Mouse (Mus musculus) right cerebral cortex, postnatal 36 days (tissue): Measurements from ENCODE around the gene Dnajc7.
"Not testable (repeated sequence)": the region's sequence is repeated elsewhere in the genome, so short reads cannot be mapped to it uniquely, and the experiment has no call there.

Experiments used
- DNase-seq, 2 experiments: peaks; one replicate each; pipeline ENCODE4 v3.0.0; 2022; ENCODE audit warnings: low spot score in 2 of 2, mixed read lengths in 1 of 2

Dnajc7 gene

GRCm38 (mm10) chr11:100619982-100620381 lies at the start of gene Dnajc7:
Gene Dnajc7, minus strand, starts transcription at chr11:100620168.
- peak in 1 of 2 experiments; percentile 58 for DNase-seq

DNA sequence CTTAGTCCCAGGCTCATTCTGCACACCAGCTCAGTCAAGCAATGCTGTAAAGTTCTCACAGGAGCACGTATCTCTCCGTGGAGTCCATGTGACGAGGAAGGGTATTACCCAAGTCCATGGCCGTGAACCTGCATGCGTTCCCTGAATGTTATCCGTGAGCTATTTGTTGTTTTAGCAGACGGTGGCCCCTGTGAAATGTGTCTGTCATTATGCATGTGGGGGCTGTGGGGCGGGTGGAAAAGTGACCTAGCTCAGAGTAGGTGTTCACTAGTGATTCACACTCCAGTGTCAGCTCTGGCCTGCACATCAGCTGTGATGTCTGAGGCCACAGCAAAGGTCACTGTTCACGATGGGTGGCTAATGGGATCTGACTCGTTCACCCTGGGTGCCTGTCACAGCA lies 39.8 kb upstream of the Dnajc7 start:
- no peak for DNase-seq

DNA sequence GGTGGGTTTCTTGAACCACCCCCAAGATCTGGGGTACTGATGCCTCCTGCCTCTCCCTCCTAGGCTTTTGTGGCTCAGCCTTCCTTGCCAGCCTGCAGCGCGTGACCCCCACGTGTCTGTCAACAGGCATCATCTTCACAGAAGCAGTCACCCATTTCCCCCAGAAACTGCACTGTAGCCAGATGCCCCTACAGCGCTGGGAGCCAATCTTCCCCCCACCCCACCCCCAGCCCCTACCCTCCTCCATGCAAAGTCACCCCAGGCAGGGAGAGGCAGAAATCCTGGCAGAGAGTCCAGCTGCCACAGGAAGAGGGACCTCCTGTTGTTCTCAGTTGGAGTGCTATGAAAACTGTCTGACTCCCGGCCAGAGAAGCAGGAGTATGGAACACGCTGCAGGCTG lies 36.5 kb upstream of the Dnajc7 start:
- DNase-seq: no peak

- DNase-seq: not testable (repeated sequence)
These were observed 35.6 kb upstream of the Dnajc7 start for GRCm38 (mm10) chr11:100655589-100655988.

DNA sequence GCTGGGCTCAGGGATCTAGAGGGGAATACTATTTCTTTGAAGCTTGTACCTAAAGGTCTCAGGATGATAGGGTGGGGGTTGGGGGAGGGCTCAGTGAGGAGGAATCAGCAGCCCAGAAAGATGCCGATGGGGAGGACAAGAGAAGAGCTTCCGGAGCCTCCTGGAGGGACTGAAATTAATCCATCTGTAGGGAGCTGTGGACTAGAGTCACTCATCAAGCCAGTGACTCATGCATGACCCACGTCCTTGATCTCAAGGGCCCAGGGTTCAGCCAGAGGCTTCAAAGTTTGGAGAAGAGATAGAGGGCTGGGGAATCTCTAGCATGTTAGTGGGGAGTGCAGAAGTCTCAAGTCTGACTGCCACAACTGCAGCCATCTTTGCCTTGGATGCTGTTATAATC lies 31.8 kb upstream of the Dnajc7 start:
- no peak for DNase-seq

DNA sequence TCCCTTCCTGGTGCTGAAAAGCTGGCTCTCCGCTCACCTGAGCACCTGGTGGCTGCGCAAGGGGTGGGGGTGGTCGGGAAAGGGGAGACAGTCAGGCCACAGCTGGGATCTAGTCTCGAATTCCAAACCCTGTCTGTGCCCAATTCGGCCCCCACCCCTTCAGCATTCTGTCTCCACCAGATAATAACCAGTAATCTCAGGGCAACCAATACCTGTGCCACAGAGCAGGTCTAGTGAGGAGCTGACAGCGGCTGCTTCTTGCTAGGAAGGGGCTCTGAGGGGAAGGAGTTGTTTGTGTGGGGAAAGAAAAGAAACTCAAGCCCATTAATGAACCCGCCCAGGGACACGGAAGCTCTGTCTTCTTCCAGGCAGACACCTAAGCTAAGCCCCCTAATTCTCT lies 31.2 kb upstream of the Dnajc7 start:
- no peak for DNase-seq

DNA sequence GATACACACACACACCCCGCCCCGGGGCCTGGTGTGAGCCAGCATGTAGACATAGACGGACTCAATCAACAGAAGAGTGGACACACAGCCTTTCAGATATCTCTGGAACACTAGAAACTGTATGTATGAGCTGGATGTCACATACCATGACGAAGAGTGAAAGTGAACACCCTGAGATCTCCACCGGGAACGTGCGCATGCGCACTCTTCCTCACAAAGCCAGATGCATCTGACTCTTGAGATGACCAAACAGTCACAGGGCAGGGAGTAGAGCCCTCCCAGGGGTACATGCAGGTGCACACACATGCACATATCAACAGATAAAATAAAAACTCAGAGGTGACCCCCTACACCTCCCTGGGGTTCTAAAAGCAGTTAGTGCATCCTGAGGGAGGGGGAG lies 28.4 kb upstream of the Dnajc7 start:
- no peak for DNase-seq

DNA sequence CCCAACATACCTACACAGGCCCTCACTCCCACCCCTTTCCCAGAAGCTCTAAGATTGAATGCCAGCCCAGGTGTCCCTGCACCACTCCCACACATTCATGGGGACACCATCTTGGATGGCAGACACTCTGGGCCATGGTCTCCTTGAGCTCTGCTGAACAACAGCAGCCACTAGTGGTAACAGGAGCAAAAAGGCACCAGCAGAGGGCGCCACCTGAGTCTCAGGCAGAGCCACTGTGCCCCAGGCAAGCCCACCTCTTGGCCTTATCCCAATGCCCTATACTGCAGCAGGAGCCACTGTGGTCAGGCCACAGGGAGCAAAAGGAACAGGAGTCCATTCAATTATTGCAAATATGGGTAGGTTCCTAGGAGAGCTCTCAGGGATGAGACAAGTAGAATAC lies 26.3 kb upstream of the Dnajc7 start:
- no peak for DNase-seq

DNA sequence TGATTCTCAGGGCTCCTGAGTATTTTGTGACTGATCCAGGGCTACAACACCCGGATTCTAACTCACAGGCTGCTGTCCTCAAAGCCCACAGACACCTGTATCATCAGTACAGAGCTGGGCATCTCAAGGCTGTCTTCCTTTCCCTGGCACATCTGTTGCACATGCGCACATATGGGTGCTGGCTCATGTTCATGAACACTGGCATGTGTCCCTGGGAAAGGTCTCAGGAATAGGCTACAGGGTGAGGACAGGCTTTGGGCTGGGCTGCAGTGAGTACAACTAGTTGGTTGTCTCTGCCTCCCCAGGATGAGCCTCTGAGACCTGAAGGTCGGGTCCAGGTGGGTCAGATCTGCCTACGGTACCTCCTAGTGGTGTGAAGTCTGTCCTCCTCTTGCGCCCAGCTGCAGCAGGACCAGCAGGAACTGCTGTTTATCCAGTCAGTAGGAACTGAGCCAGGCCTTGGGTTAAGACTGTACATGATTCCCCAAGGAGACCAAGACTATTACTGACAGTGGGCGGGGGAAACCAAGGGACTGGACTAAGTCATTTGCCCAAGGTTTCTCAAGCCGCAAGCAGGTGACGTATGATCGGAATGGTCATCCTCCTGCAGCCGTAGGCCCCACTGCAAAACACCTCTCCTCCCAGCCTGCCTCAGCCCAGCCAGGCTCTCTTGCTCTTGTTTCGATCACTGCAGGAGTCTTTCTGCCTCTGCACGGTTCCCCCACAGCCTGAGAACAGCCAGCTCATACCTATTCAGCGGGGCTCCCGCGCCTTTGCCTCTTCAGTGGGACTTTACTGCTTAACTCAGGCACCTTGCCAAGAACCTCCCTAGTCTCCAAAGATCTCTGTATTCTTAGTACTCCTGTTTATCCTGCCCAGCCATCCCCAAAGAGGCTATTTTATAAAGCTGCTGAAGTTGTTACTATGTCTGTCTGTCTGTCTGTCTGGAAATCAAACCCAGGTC lies 23.9 kb upstream of the Dnajc7 start:
- DNase-seq: peak in 1 of 2 experiments; percentile 33

- peak; percentile 25 to 41 for DNase-seq
These were observed 20.4 kb upstream of the Dnajc7 start for GRCm38 (mm10) chr11:100640159-100640906.

DNA sequence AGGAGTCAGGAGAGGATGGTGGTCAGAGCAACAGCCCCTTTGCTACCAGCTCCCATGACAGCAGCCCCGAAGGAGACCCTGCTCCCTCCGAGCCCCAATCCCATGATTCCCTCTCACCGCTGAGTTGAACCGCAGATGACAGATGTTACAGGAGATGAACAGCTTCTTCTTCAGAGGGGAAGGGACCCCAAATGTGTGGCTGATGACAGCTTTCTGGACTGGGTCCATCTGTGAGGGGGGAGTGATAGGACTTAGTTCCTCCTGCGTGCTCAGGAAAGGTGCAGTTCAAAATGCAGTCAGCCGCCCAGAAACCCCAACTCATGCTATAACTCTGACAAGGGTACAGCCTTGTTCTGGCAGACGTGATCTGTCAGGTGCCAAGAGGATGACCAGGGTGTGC lies 14.6 kb upstream of the Dnajc7 start:
- DNase-seq: no peak

GRCm38 (mm10) chr11:100628862-100629352 lies 8.9 kb upstream of the Dnajc7 start:
- no peak for DNase-seq

GRCm38 (mm10) chr11:100628056-100628455 lies 8.1 kb upstream of the Dnajc7 start:
- DNase-seq: no peak

GRCm38 (mm10) chr11:100626701-100627195 lies 6.8 kb upstream of the Dnajc7 start:
- peak; percentile 36 to 45 for DNase-seq

- DNase-seq: no peak
These were observed 6.1 kb upstream of the Dnajc7 start for GRCm38 (mm10) chr11:100625754-100626700.

DNA sequence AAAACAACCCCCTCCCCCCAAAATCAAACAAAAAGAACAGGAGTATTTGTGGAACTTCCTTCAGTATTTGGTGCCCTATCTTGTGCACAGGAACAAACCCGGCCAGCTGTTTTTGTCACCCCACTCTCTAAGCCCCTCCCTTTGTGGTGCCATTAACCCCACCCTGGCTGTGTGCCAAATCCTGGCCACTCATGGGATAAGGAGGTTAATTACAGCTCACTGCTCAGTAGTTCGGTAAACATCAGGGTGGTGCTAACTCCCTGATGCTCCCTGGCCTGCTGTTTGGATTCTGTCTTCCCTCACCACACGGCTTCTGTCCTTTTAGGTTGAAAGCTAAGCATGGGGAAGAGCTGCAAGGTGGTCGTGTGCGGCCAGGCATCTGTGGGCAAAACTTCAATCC lies 3.9 kb upstream of the Dnajc7 start:
- DNase-seq: no peak

GRCm38 (mm10) chr11:100622714-100623113 lies 2.7 kb upstream of the Dnajc7 start:
- peak; percentile 94 for DNase-seq

DNA sequence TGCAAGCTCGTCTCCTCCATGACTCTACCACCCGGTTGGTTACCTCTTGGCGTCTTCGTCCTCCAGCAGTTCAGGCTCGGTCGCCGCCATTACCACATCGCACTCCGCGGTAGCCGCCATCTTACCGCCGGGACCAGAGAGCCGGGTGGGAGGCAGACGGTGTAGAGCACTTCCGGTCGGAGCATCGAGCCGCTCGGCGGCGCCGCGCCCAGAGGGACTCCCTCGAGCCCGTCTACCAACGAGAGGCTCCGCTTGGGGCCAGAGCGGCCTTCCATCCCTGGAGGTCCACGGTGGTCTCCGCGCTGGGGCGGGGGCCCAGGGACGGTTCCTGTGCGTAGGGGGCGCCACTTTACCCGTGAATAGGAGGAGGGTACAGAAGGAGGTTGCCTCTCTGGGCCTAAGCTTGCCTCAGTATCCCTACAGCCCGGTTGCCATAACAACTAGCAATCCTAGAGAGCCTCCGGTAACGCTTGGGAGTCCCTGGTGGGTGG lies 438 bp downstream of the Dnajc7 start:
- peak; percentile 95 to 96 for DNase-seq

GRCm38 (mm10) chr11:100618761-100619484 lies 1.0 kb downstream of the Dnajc7 start, which contains the start of gene Nkiras2:
Gene Nkiras2, plus strand, starts transcription at chr11:100619244.
- DNase-seq: peak in 1 of 2 experiments; percentile 44

DNA sequence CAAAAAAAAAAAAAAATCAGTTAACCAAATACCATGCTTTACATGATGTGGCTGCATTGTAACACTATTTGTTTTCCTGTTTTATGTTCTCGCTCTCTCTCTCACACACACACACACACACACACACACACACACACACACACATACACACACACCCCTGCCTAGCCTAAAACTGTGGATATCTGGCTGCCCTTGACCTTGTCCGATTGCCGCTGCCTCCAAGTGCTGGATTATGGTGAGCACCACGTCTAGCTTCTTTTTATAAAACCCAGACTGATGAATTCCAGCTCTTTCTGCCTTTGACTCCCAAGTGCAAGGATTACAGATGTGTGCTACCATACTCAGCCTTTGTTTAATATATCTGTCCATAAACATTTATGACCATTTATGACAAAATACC lies 2.5 kb downstream of the Dnajc7 start:
- DNase-seq: no peak
